Mouse (Mus musculus): ENCODE measurements around the gene Fance.

DNA sequence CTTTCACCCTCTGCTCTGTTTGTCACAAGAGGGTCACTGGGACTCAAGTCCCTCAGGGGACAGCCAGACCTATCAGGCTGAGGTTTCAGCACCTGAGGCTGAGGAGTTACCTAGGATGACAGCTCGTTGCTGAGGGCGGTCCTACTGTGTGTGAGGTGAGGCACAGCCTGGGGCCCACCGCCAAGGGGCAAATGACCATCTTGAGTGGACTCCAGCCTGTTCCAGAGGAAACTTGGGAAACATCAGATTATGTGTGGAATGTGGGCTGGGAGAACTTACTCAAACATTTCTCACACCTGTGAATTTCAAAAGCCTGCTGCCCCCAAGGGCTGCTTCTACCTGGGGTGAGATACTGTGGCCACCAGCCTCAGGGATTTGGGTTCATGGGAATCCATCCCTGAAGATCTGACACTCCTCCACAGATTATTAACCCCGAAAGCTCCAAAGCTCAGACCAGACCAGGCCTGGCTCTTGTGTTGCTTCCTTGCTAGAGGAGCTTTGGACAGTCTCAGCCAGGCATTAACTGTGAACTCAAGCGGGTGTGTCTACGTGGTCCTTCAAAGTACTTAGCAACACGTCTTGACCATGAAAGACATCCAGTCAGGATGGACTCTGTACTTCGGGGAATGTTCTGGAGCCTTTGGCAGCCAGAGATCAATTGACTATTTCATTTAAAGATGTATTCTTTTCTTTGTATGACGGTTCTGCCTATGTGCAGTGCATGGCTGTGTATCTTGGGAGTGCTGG lies 47.4 kb downstream of the Fance start:
- TF ChIP-seq POLR2A (IDR thresholded peaks at IDR 0.05; ENCODE audit: control insufficient read depth, extremely low read depth, insufficient read depth, low read length, poor library complexity) (no peak), CTCF (IDR thresholded peaks at IDR 0.05; ENCODE audit: borderline replicate concordance, control insufficient read depth, extremely low read depth, insufficient read depth, low read length, poor library complexity) (no peak)

Data from thymus, adult 2 months (tissue).